Mouse (Mus musculus): ENCODE results near the gene Ubxn6.

GRCm38 (mm10) chr17:56074097-56074826, 566 bp downstream of the Ubxn6 start:
- TF ChIP-seq CTCF (IDR thresholded peaks at IDR 0.05) (no peak), EP300 (IDR thresholded peaks at IDR 0.05) (no peak)

Data from lung, postnatal 0 days (tissue).